Mouse (Mus musculus) layer of hippocampus, adult 8-10 months (tissue): ENCODE results near the gene Cpa4. TPM values are rescaled to one million over a fixed set of nuclear protein-coding genes. Genes with fewer than 3 reads are reported as not detected.
A peak's percentile ranks its signal among the peaks of the same experiment; 100 is the strongest.

Source experiments
- DNase-seq, 2 experiments: peaks; one replicate each; pipeline ENCODE4 v3.0.0; 2022; ENCODE audit warnings: low spot score in 2 of 2
- total RNA-seq, 4 experiments: library from RNA; stranded (reverse); gene quantifications; 2 replicates each; pipeline ENCODE4 v1.2.4; 2022

The Cpa4 gene
- total RNA-seq, 4 experiments from 2014 or later: 0.13 to 0.16 TPM; not detected in 2

GRCm38 (mm10) chr6:30621986-30622389 is 53.8 kb downstream of the Cpa4 start:
- no peak for DNase-seq

- no peak for DNase-seq
Measured at GRCm38 (mm10) chr6:30624763-30625162, 56.6 kb downstream of the Cpa4 start.

GRCm38 (mm10) chr6:30628152-30628551 is 60.0 kb downstream of the Cpa4 start:
- peak; percentile 46 to 51 for DNase-seq

- DNase-seq: no peak
Measured at GRCm38 (mm10) chr6:30629989-30630388, 61.8 kb downstream of the Cpa4 start.

GRCm38 (mm10) chr6:30635361-30635862 is 67.2 kb downstream of the Cpa4 start:
- DNase-seq: no peak

GRCm38 (mm10) chr6:30636186-30636842 is 68.1 kb downstream of the Cpa4 start:
- no peak for DNase-seq

- no peak for DNase-seq
Measured at GRCm38 (mm10) chr6:30638674-30639268, 70.6 kb downstream of the Cpa4 start, which contains the start of gene Cpa1. Gene Cpa1 (plus strand): TSS chr6:30639218.

Other genes starting within 250 kb of the Cpa4 start
- gene Zc3hc1, start 177.3 kb upstream of the Cpa4 start, total RNA-seq: 10 to 100 TPM; 24.3 to 32.8 (median 27.7) TPM
- 10 to 100 TPM; 82.8 to 88.4 (median 85.4) TPM for gene Klhdc10, start 166.5 kb upstream of the Cpa4 start, total RNA-seq
- gene Tmem209, start 58.6 kb upstream of the Cpa4 start, total RNA-seq: 10 to 100 TPM; 21.4 to 25.7 (median 24.1) TPM
- 1 to 10 TPM in 3 of 4 experiments, under 1 TPM in 1; 0.39 to 1.5 (median 1.1) TPM for gene Ssmem1, start 58.5 kb upstream of the Cpa4 start, total RNA-seq
- gene Cpa2, start 26.8 kb upstream of the Cpa4 start, total RNA-seq: 1 to 10 TPM; 1.4 to 2.5 (median 1.9) TPM
- not detected for gene Cpa5, start 42.6 kb downstream of the Cpa4 start, total RNA-seq
- gene Cpa1, start 70.8 kb downstream of the Cpa4 start, total RNA-seq: not detected
- gene Cep41, start 125.4 kb downstream of the Cpa4 start, total RNA-seq: 1 to 10 TPM; 5.2 to 8.1 (median 6.7) TPM
- 10 to 100 TPM; 43.1 to 65.9 (median 50.6) TPM for gene Mest, start 155.2 kb downstream of the Cpa4 start, total RNA-seq